Mouse (Mus musculus): ENCODE measurements around the gene Sprr2b.

DNA sequence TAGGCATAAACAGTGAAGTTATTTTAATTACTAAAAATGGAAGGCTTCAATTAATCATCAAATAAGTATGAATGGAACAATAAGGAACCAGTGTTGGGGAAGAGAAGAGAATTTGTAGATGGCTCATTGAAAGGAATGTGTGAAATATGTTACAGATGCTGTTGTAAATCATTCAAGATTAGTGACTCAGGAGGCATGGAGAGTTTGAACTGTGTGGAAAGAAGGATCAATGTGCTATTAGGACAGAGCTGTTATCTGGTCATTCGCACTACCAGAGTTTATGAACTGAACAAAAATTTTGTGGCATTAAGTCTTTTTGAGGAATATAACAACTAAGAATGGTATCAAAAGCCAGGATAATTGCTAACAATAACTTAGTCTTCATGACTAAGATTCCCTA is 9.0 kb upstream of the Sprr2b start:
- TF ChIP-seq POLR2A (IDR thresholded peaks at IDR 0.05; ENCODE audit: insufficient read length, low read depth) (no peak), MAX (IDR thresholded peaks at IDR 0.05; ENCODE audit: low read depth) (no peak), E2F4 (IDR thresholded peaks at IDR 0.05; ENCODE audit: insufficient read depth) (no peak), USF1 (IDR thresholded peaks at IDR 0.05; ENCODE audit: low read depth) (no peak), MYOG (IDR thresholded peaks at IDR 0.05; ENCODE audit: control insufficient read depth in 1 of 3, insufficient read depth in 1 of 3, insufficient read length in 2 of 3, low read depth in 2 of 3) (no peak)

Data from myocyte (in vitro differentiated cells).